In the genomic region with DNA sequence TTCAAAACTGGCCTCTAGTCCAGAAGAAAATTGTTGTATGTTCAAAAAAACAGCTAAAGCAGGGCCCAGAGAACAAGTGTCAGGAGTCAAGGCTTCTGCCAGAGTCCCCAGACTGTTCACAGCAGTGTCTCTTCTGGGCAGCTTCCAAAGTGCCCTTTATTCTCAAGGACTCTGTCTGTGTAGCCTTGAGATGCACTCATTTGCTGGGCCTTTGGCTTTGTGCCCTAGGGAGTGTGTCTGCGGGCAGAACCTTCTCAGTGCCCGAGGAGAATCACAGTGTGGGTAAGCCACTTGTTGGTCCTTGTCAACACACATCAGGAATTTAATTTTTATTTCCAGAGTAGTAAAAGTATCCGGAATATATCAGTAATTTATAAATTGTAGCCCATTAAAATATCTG, we compare ENCODE assay signal across 27 mouse cellular contexts. TPM values are rescaled to one million over a fixed set of nuclear protein-coding genes. Genes with fewer than 3 reads are reported as not detected.
A peak's percentile ranks its signal among the peaks of the same experiment; 100 is the strongest.
DNase-seq lines count a peak whose midpoint lies in the region; ATAC-seq and TF ChIP-seq lines count a peak whose summit lies in the region.
"Had no signal": no experiment of that assay in that cellular context is flagged by ENCODE, and none has a peak within 500 bp of the region (broad histone marks: within the 10 kb centered on the region; RNA-seq: fewer than 3 reads in every experiment).

No protein-coding gene starts in this region.

- ATAC-seq in hindbrain, postnatal 0 days, result peak; percentile 54; the same call in 1 of the 2 replicates
- ATAC-seq in hindbrain, embryonic 13.5 days (ENCODE audit: low FRiP score), result no peak
- no peak for ATAC-seq in erythroid progenitor cell, adult 5-6 weeks (replicated peaks; ENCODE audit: low FRiP score, poor library complexity, severe bottlenecking)
- ATAC-seq: hindbrain, embryonic 16.5 days; midbrain, embryonic 15.5 days had no signal

- H3K36me3 ChIP-seq in hindbrain, postnatal 0 days (ENCODE audit: insufficient read depth, low read length), result no peaks in the 10 kb centered on the region
- H3K36me3 ChIP-seq in hindbrain, embryonic 13.5 days, result peaks cover 18% of the 10 kb centered on the region
- H3K36me3 ChIP-seq: limb, embryonic 15.5 days; midbrain, embryonic 15.5 days had no signal

- no peaks in the 10 kb centered on the region for H3K9me3 ChIP-seq in hindbrain, postnatal 0 days (ENCODE audit: low read length)
- no peaks in the 10 kb centered on the region for H3K9me3 ChIP-seq in hindbrain, embryonic 13.5 days
- H3K9me3 ChIP-seq: heart, embryonic 13.5 days; limb, embryonic 15.5 days; midbrain, embryonic 15.5 days; neural tube, embryonic 15.5 days had no signal

- H3K27ac ChIP-seq in hindbrain, postnatal 0 days, result no peak overlapping the region
- no peak overlapping the region for H3K27ac ChIP-seq in hindbrain, embryonic 13.5 days
- H3K27ac ChIP-seq: heart, embryonic 13.5 days; layer of hippocampus, adult 2 months; limb, embryonic 15.5 days; midbrain, embryonic 15.5 days; neural tube, embryonic 15.5 days had no signal

- no peaks in the 10 kb centered on the region for H3K4me1 ChIP-seq in hindbrain, postnatal 0 days (ENCODE audit: insufficient read depth, low read length)
- peaks cover under 1% of the 10 kb centered on the region; the same call in 1 of the 2 replicates for H3K4me1 ChIP-seq in hindbrain, embryonic 13.5 days (replicated peaks)
- H3K4me1 ChIP-seq: limb, embryonic 15.5 days; midbrain, embryonic 15.5 days; neural tube, embryonic 15.5 days had no signal

- DNase-seq in hindbrain, postnatal 0 days (ENCODE audit: low spot score), result peak; percentile 68
- peak; percentile 16 for DNase-seq in thymus, postnatal 14 days
- DNase-seq in thymus, postnatal 0 days (ENCODE audit: low spot score), result no peak
- peak; percentile 81 for DNase-seq in adrenal gland, postnatal 25 days
- DNase-seq in right cerebral cortex, postnatal 36 days (ENCODE audit: low spot score in 2 of 2), result no peak
- DNase-seq: gastrocnemius, postnatal 36 days; heart, postnatal 4 days; kidney, adult 11 months; kidney, postnatal 14 days; layer of hippocampus, postnatal 36 days; lung, postnatal 10 days; right cerebral cortex, adult 18-20 months had no signal

- WGBS in hindbrain, postnatal 0 days, result 45% methylated on average over 3 of the region's 3 CpGs
- WGBS in hindbrain, embryonic 13.5 days, result 80% methylated on average over 3 of the region's 3 CpGs

- no peak overlapping the region for H3K4me3 ChIP-seq in hindbrain, postnatal 0 days (ENCODE audit: low read length)
- no peak overlapping the region for H3K4me3 ChIP-seq in hindbrain, embryonic 13.5 days
- H3K4me3 ChIP-seq: heart, embryonic 13.5 days; layer of hippocampus, adult 2 months; limb, embryonic 15.5 days; midbrain, embryonic 15.5 days; neural tube, embryonic 15.5 days had no signal

- no peaks in the 10 kb centered on the region for H3K27me3 ChIP-seq in hindbrain, postnatal 0 days (ENCODE audit: insufficient read depth, low read length)
- H3K27me3 ChIP-seq in hindbrain, embryonic 13.5 days, result no peaks in the 10 kb centered on the region
- H3K27me3 ChIP-seq: heart, embryonic 13.5 days; limb, embryonic 15.5 days; midbrain, embryonic 15.5 days; neural tube, embryonic 15.5 days had no signal

- no peak overlapping the region for H3K9ac ChIP-seq in hindbrain, postnatal 0 days (replicated peaks; ENCODE audit: low read length)
- no peak overlapping the region for H3K9ac ChIP-seq in hindbrain, embryonic 13.5 days
- H3K9ac ChIP-seq: heart, embryonic 13.5 days; limb, embryonic 15.5 days; midbrain, embryonic 15.5 days; neural tube, embryonic 15.5 days had no signal

- TF ChIP-seq CTCF in hindbrain, postnatal 0 days (IDR thresholded peaks at IDR 0.05; ENCODE audit: low read depth), result no peak

- no peak overlapping the region for H3K4me2 ChIP-seq in hindbrain, postnatal 0 days (ENCODE audit: low read depth, low read length)
- H3K4me2 ChIP-seq in hindbrain, embryonic 13.5 days, result no peak overlapping the region
- H3K4me2 ChIP-seq: heart, embryonic 13.5 days; limb, embryonic 15.5 days; midbrain, embryonic 15.5 days; neural tube, embryonic 15.5 days had no signal

RNA-seq across cellular contexts. Expression of a gene that starts 22.8 kb away (rescaled TPM):
- 17.3 and 25.7 TPM in 2 replicates for total RNA-seq in hindbrain, postnatal 0 days (2014; rRNA removed)
- 12.4 and 12.7 TPM in 2 replicates for polyA plus RNA-seq in hindbrain, postnatal 0 days (2015; fragmentation: Nextera tagmentation; extraction: Ambion mirVana)
- polyA plus RNA-seq in hindbrain, embryonic 13.5 days (2015; fragmentation: Nextera tagmentation; extraction: Ambion mirVana), result 10.1 and 11.2 TPM in 2 replicates
- polyA plus RNA-seq in thymus, postnatal 0 days (2015; fragmentation: Nextera tagmentation; extraction: Ambion mirVana), result 85.4 and 88.0 TPM in 2 replicates
- 11.6 and 12.4 TPM in 2 replicates for total RNA-seq in adrenal gland, postnatal 25 days (2021)
- 36.8 and 51.1 TPM in 2 replicates for total RNA-seq in erythroid progenitor cell, adult 5-6 weeks (2015; ENCODE audit: low replicate concordance)
- 6.8 and 22.5 TPM in 2 replicates for total RNA-seq in erythroid progenitor cell, adult 5-6 weeks (2017; ENCODE audit: low replicate concordance)

RNA-seq across cellular contexts. Expression of a gene that starts 26.0 kb away (rescaled TPM):
- not detected in 2 replicates for total RNA-seq in hindbrain, postnatal 0 days (2014; rRNA removed)
- polyA plus RNA-seq in hindbrain, postnatal 0 days (2015; fragmentation: Nextera tagmentation; extraction: Ambion mirVana), result not detected in 2 replicates
- not detected in 2 replicates for polyA plus RNA-seq in hindbrain, embryonic 13.5 days (2015; fragmentation: Nextera tagmentation; extraction: Ambion mirVana)
- polyA plus RNA-seq in thymus, postnatal 0 days (2015; fragmentation: Nextera tagmentation; extraction: Ambion mirVana), result not detected in 2 replicates
- not detected in 2 replicates for total RNA-seq in adrenal gland, postnatal 25 days (2021)
- total RNA-seq in erythroid progenitor cell, adult 5-6 weeks (2015; ENCODE audit: low replicate concordance), result not detected in 2 replicates
- not detected in 2 replicates for total RNA-seq in erythroid progenitor cell, adult 5-6 weeks (2017; ENCODE audit: low replicate concordance)
- total RNA-seq: gastrocnemius, postnatal 36 days; heart, postnatal 4 days; layer of hippocampus, adult 2 months; layer of hippocampus, postnatal 36 days; left cerebral cortex, postnatal 25 days; megakaryocyte progenitor cell, adult 5-6 weeks had no signal
- polyA plus RNA-seq: C2C12; embryonic facial prominence, embryonic 14.5 days; forebrain, embryonic 16.5 days; heart, embryonic 13.5 days; hindbrain, embryonic 16.5 days; limb, embryonic 15.5 days; liver, embryonic 16.5 days; midbrain, embryonic 15.5 days; neural tube, embryonic 15.5 days; stomach, embryonic 14.5 days had no signal

RNA-seq across cellular contexts. Expression of a gene that starts 52.4 kb away (rescaled TPM):
- 93.0 and 100 TPM in 2 replicates for total RNA-seq in hindbrain, postnatal 0 days (2014; rRNA removed)
- polyA plus RNA-seq in hindbrain, postnatal 0 days (2015; fragmentation: Nextera tagmentation; extraction: Ambion mirVana), result 86.3 and 86.8 TPM in 2 replicates
- polyA plus RNA-seq in hindbrain, embryonic 13.5 days (2015; fragmentation: Nextera tagmentation; extraction: Ambion mirVana), result 87.2 and 95.1 TPM in 2 replicates
- polyA plus RNA-seq in thymus, postnatal 0 days (2015; fragmentation: Nextera tagmentation; extraction: Ambion mirVana), result 71.8 and 75.0 TPM in 2 replicates
- 113 and 119 TPM in 2 replicates for total RNA-seq in adrenal gland, postnatal 25 days (2021)
- 20.2 and 56.2 TPM in 2 replicates for total RNA-seq in erythroid progenitor cell, adult 5-6 weeks (2015; ENCODE audit: low replicate concordance)
- total RNA-seq in erythroid progenitor cell, adult 5-6 weeks (2017; ENCODE audit: low replicate concordance), result 34.7 and 59.2 TPM in 2 replicates

RNA-seq across cellular contexts. Expression of a gene that starts 52.7 kb away (rescaled TPM):
- 85.2 and 91.3 TPM in 2 replicates for total RNA-seq in hindbrain, postnatal 0 days (2014; rRNA removed)
- 51.5 and 53.4 TPM in 2 replicates for polyA plus RNA-seq in hindbrain, postnatal 0 days (2015; fragmentation: Nextera tagmentation; extraction: Ambion mirVana)
- 61.4 and 62.5 TPM in 2 replicates for polyA plus RNA-seq in hindbrain, embryonic 13.5 days (2015; fragmentation: Nextera tagmentation; extraction: Ambion mirVana)
- polyA plus RNA-seq in thymus, postnatal 0 days (2015; fragmentation: Nextera tagmentation; extraction: Ambion mirVana), result 11.0 and 14.4 TPM in 2 replicates
- total RNA-seq in adrenal gland, postnatal 25 days (2021), result 12.4 and 14.2 TPM in 2 replicates
- total RNA-seq in erythroid progenitor cell, adult 5-6 weeks (2015; ENCODE audit: low replicate concordance), result 1.3 TPM in 1 of 2 replicates, not detected in the other
- total RNA-seq in erythroid progenitor cell, adult 5-6 weeks (2017; ENCODE audit: low replicate concordance), result 0.26 TPM in 1 of 2 replicates, not detected in the other
- polyA plus RNA-seq: C2C12 had no signal

Comparison
In these comparisons a context has a peak if more than half of its experiments do, and no peak if none do; other contexts are left out.
1. DNase-seq: peak in hindbrain, postnatal 0 days (single experiment), thymus, postnatal 14 days (single experiment) and adrenal gland, postnatal 25 days (single experiment); none in thymus, postnatal 0 days (single experiment) and right cerebral cortex, postnatal 36 days (0 of 2).